Mouse (Mus musculus) stomach, embryonic 16.5 days (tissue): ENCODE measurements around the gene Frem3. TPM values are rescaled to one million over a fixed set of nuclear protein-coding genes. Genes with fewer than 3 reads are reported as not detected.
"Not testable (repeated sequence)": the region's sequence is repeated elsewhere in the genome, so short reads cannot be mapped to it uniquely, and the experiment has no call there.

ENCODE experiments used
- ATAC-seq: fragments of 200-750 bp; cut with Nextera tagmentation; 2 replicates; pipeline ENCODE4 v1.8.0; 2017; ENCODE audit warnings: moderate number of reproducible peaks, moderate TSS enrichment; ENCODE audit not compliant: insufficient read depth, low FRiP score
- H3K27ac ChIP-seq: fragments of 300-500 bp; sonication (generic); 2 replicates; pipeline ENCODE4 v1.5.1; 2014; ENCODE audit warnings: low read length
- H3K27me3 ChIP-seq: fragments of 300-500 bp; sonication (generic); 2 replicates; pipeline ENCODE4 v1.6.1; 2014; ENCODE audit warnings: low read length, control low read depth, mixed read lengths; ENCODE audit not compliant: control insufficient read depth, insufficient read depth
- H3K36me3 ChIP-seq: fragments of 300-500 bp; sonication (generic); 2 replicates; pipeline ENCODE4 v1.6.1; 2014; ENCODE audit warnings: low read length; ENCODE audit not compliant: control insufficient read depth, insufficient read depth
- H3K4me1 ChIP-seq: fragments of 300-500 bp; sonication (generic); 2 replicates; pipeline ENCODE4 v1.6.1; 2014; ENCODE audit warnings: low read length, control low read depth, mixed read lengths; ENCODE audit not compliant: control insufficient read depth, insufficient read depth
- H3K4me2 ChIP-seq: fragments of 300-500 bp; sonication (generic); 2 replicates; pipeline ENCODE4 v1.6.1; 2014; ENCODE audit warnings: low read depth, low read length, mixed read lengths
- H3K4me3 ChIP-seq: fragments of 300-500 bp; sonication (generic); replicated peaks from 2 replicates; pipeline ENCODE4 v1.5.1; 2014; ENCODE audit warnings: mild to moderate bottlenecking, low read length
- H3K9ac ChIP-seq: fragments of 300-500 bp; sonication (generic); 2 replicates; pipeline ENCODE4 v1.6.1; 2014; ENCODE audit warnings: low read length
- H3K9me3 ChIP-seq: fragments of 300-500 bp; sonication (generic); replicated peaks from 2 replicates; pipeline ENCODE4 v1.6.1; 2016; ENCODE audit warnings: low read length, control low read depth; ENCODE audit not compliant: control insufficient read depth
- WGBS: fragments of 180-500 bp; shearing (Covaris S2); extraction: QIAGEN DNeasy Blood & Tissue Kit; methylation state at CpG from one replicate; pipeline ENCODE4 v1.1.7; 2014; 5-methylcytosine and 5-hydroxymethylcytosine counted together
- polyA plus RNA-seq: library from polyadenylated mRNA; unstranded; fragments of >200 nt; fragmentation: Nextera tagmentation; extraction: Ambion mirVana; gene quantifications from 2 replicates; pipeline ENCODE4 v1.2.1, GENCODE M21; 2015

Frem3 gene
- polyA plus RNA-seq, 1 experiment from 2014 or later = 0.08 TPM

GRCm38 (mm10) chr8:80738388-80739154 lies 127.7 kb downstream of the Frem3 start:
- Histone ChIP-seq H3K27me3 (no peaks in the 10 kb centered on the region), H3K4me2 (peak overlapping the region; percentile 88), H3K36me3 (no peaks in the 10 kb centered on the region), H3K9ac (peak overlapping the region; percentile 94), H3K4me1 (peaks cover 6% of the 10 kb centered on the region; the same call in 1 of the 2 replicates), H3K9me3 (no peaks in the 10 kb centered on the region), H3K27ac (peak overlapping the region; percentile 98), H3K4me3 (peak overlapping the region; percentile 93)
- under 1% methylated on average over 74 of the region's 84 CpGs for WGBS
- peak; percentile 56; the same call in 1 of the 2 replicates for ATAC-seq

DNA sequence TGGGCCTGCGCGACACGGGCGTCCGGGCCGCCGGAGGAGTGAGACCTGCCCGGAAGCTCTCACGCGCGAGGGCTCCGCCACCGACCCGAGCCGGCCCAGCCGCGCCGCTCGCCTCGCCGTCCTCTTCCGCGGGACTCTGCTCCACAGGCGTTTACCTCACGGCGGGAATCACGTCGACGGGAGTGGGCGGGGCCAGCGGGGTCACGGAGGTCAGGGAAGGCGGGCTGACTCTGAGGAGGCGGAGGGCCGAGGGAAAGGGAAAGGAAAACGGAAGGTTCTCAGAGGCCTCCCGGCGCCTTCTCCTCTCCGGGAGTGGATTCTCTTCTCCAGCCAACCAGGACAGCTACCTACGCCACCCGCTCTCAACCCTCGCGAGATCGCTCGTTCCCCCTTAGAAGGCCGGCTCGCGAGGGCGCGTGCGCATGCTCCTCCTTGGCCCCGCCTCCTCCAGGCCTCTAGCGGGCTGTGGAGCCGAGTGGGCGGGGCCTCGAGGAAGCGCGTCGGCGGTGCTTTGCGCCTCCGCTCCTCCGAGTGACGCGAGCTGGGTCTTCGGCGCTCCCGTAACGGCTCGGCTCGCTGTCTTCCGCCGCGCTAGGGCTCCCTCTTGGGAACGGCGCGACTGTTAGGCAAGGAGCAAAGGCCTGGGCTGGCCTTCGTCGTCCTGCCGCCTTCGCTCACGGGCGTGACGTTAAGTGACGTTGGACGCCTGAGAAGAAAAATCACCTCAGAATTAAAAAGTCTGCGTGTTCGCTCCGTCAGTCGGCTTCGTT lies 128.5 kb downstream of the Frem3 start, which contains the start of gene Smarca5:
TSS of gene Smarca5 (minus strand) at position 343 of the 770 bp plus-strand sequence.
- not testable (repeated sequence) for H3K9me3 ChIP-seq, H3K4me1 ChIP-seq, H3K36me3 ChIP-seq, H3K27me3 ChIP-seq
- Histone ChIP-seq H3K4me2 (peak within 1 kb of the TSS; percentile 88), H3K27ac (peak within 1 kb of the TSS; percentile 98), H3K4me3 (peak within 1 kb of the TSS; percentile 93), H3K9ac (peak within 1 kb of the TSS; percentile 94)
- WGBS = 1% methylated on average over 83 of the region's 91 CpGs
- ATAC-seq = peak; percentile 98

GRCm38 (mm10) chr8:80739932-80740331 lies 129.1 kb downstream of the Frem3 start:
- WGBS = 12% methylated on average over 14 of the region's 14 CpGs
- Histone ChIP-seq H3K9ac (peak overlapping the region; percentile 76), H3K9me3 (no peaks in the 10 kb centered on the region), H3K4me1 (peaks cover 6% of the 10 kb centered on the region; the same call in 1 of the 2 replicates), H3K27ac (peak overlapping the region; percentile 95), H3K4me3 (peak overlapping the region; percentile 63), H3K4me2 (peak overlapping the region; percentile 64), H3K36me3 (no peaks in the 10 kb centered on the region), H3K27me3 (no peaks in the 10 kb centered on the region)
- peak; percentile 31; the same call in 1 of the 2 replicates for ATAC-seq

Other genes starting within 250 kb of the Frem3 start
- 25.3 and 33.2 TPM in 2 replicates for gene Gypa, start 117.3 kb upstream of the Frem3 start, polyA plus RNA-seq
- 30.1 and 39.3 TPM in 2 replicates for gene Smarca5, start 128.4 kb downstream of the Frem3 start, polyA plus RNA-seq